Mouse (Mus musculus) cerebellum, postnatal 4 days (tissue): ENCODE measurements around the gene Zfp865.
"Not testable (repeated sequence)": the region's sequence is repeated elsewhere in the genome, so short reads cannot be mapped to it uniquely, and the experiment has no call there.

Experiments used
- DNase-seq, 2 experiments: peaks; one replicate each; pipeline ENCODE4 v3.0.0; 2022; ENCODE audit warnings: low spot score in 2 of 2, mixed read lengths in 1 of 2

The Zfp865 gene

GRCm38 (mm10) chr7:5015118-5016001 is 4.8 kb upstream of the Zfp865 start, which contains the start of gene Gm44973:
TSS of gene Gm44973 (plus strand) at chr7:5015496.
- DNase-seq = peak; percentile 85 to 93

- DNase-seq = no peak
These were observed 4.1 kb upstream of the Zfp865 start for GRCm38 (mm10) chr7:5016057-5016456.

- no peak for DNase-seq
These were observed 3.3 kb upstream of the Zfp865 start for GRCm38 (mm10) chr7:5016920-5017319.

- no peak for DNase-seq
These were observed 2.8 kb upstream of the Zfp865 start for GRCm38 (mm10) chr7:5017352-5017751.

GRCm38 (mm10) chr7:5017931-5018330 is 2.2 kb upstream of the Zfp865 start:
- DNase-seq = no peak

GRCm38 (mm10) chr7:5019576-5019975 is 600 bp upstream of the Zfp865 start:
- DNase-seq = not testable (repeated sequence)

- DNase-seq = no peak
These were observed 509 bp downstream of the Zfp865 start for GRCm38 (mm10) chr7:5020685-5021084.

GRCm38 (mm10) chr7:5021197-5021596 is 1.0 kb downstream of the Zfp865 start:
- no peak for DNase-seq

- no peak for DNase-seq
These were observed 9.4 kb downstream of the Zfp865 start for GRCm38 (mm10) chr7:5029543-5029942.

- no peak for DNase-seq
These were observed 9.8 kb downstream of the Zfp865 start for GRCm38 (mm10) chr7:5029946-5030345.

GRCm38 (mm10) chr7:5030554-5031275 is 10.5 kb downstream of the Zfp865 start:
- DNase-seq = no peak

GRCm38 (mm10) chr7:5031496-5031895 is 11.3 kb downstream of the Zfp865 start:
- no peak for DNase-seq

GRCm38 (mm10) chr7:5033818-5034217 is 13.6 kb downstream of the Zfp865 start, which contains the start of gene 4632433K11Rik:
TSS of gene 4632433K11Rik (plus strand) at chr7:5034118.
- no peak for DNase-seq

- DNase-seq = no peak
These were observed 15.5 kb downstream of the Zfp865 start for GRCm38 (mm10) chr7:5035628-5036027.

GRCm38 (mm10) chr7:5036136-5036535 is 16.0 kb downstream of the Zfp865 start:
- no peak for DNase-seq

GRCm38 (mm10) chr7:5037026-5037425 is 16.9 kb downstream of the Zfp865 start:
- no peak for DNase-seq

GRCm38 (mm10) chr7:5037467-5037866 is 17.3 kb downstream of the Zfp865 start:
- no peak for DNase-seq

GRCm38 (mm10) chr7:5038109-5038732 is 18.0 kb downstream of the Zfp865 start, which contains the start of gene Zfp784:
TSS of gene Zfp784 (minus strand) at chr7:5038446.
- DNase-seq = peak; percentile 72 to 93

GRCm38 (mm10) chr7:5038940-5039339 is 18.8 kb downstream of the Zfp865 start:
- no peak for DNase-seq

GRCm38 (mm10) chr7:5044981-5045380 is 24.8 kb downstream of the Zfp865 start:
- DNase-seq = no peak

GRCm38 (mm10) chr7:5046112-5046511 is 25.9 kb downstream of the Zfp865 start:
- DNase-seq = no peak

GRCm38 (mm10) chr7:5047313-5047712 is 27.1 kb downstream of the Zfp865 start:
- DNase-seq = no peak
